Mouse (Mus musculus) neural tube, embryonic 14.5 days (tissue): ENCODE measurements around the gene Palm2. TPM values are rescaled to one million over a fixed set of nuclear protein-coding genes. Genes with fewer than 3 reads are reported as not detected.

Experiments
- ATAC-seq: fragments of 200-750 bp; cut with Nextera tagmentation; 2 replicates; pipeline ENCODE4 v1.8.0; 2017; ENCODE audit warnings: low read depth, mild to moderate bottlenecking, moderate TSS enrichment, moderate library complexity
- H3K27ac ChIP-seq: fragments of 300-500 bp; sonication (generic); 2 replicates; pipeline ENCODE4 v1.5.1; 2014; ENCODE audit warnings: low read depth, mild to moderate bottlenecking, control low read depth, low read length, moderate library complexity, mixed read lengths
- H3K27me3 ChIP-seq: fragments of 300-500 bp; sonication (generic); 2 replicates; pipeline ENCODE4 v1.6.1; 2014; ENCODE audit warnings: low read length; ENCODE audit not compliant: control insufficient read depth, insufficient read depth
- H3K36me3 ChIP-seq: fragments of 300-500 bp; sonication (generic); 2 replicates; pipeline ENCODE4 v1.6.1; 2014; ENCODE audit warnings: low read length, mixed read lengths; ENCODE audit not compliant: control insufficient read depth, insufficient read depth
- H3K4me1 ChIP-seq: fragments of 300-500 bp; sonication (generic); 2 replicates; pipeline ENCODE4 v1.6.1; 2014; ENCODE audit warnings: low read length; ENCODE audit not compliant: control insufficient read depth, insufficient read depth
- H3K4me2 ChIP-seq: fragments of 300-500 bp; sonication (generic); 2 replicates; pipeline ENCODE4 v1.6.1; 2014; ENCODE audit warnings: mild to moderate bottlenecking, low read depth, low read length, control low read depth
- H3K4me3 ChIP-seq: fragments of 300-500 bp; sonication (generic); 2 replicates; pipeline ENCODE4 v1.5.1; 2014; ENCODE audit warnings: low read depth, low read length, control low read depth, mixed read lengths
- H3K9ac ChIP-seq: fragments of 300-500 bp; sonication (generic); replicated peaks from 2 replicates; pipeline ENCODE4 v1.6.1; 2014; ENCODE audit warnings: low read depth, mild to moderate bottlenecking, control low read depth, low read length, mixed read lengths
- H3K9me3 ChIP-seq: fragments of 300-500 bp; sonication (generic); 2 replicates; pipeline ENCODE4 v1.6.1; 2016; ENCODE audit warnings: low read length; ENCODE audit not compliant: control insufficient read depth
- WGBS: fragments of 180-500 bp; shearing (Covaris S2); extraction: QIAGEN DNeasy Blood & Tissue Kit; methylation state at CpG from one replicate; pipeline ENCODE4 v1.1.7; 2014; 5-methylcytosine and 5-hydroxymethylcytosine counted together
- polyA plus RNA-seq: library from polyadenylated mRNA; unstranded; fragments of >200 nt; fragmentation: Nextera tagmentation; extraction: Ambion mirVana; gene quantifications from 2 replicates; pipeline ENCODE4 v1.2.1, GENCODE M21; 2014

Gene Palm2
- polyA plus RNA-seq, 1 experiment from 2014 or later: 18.3 TPM

DNA sequence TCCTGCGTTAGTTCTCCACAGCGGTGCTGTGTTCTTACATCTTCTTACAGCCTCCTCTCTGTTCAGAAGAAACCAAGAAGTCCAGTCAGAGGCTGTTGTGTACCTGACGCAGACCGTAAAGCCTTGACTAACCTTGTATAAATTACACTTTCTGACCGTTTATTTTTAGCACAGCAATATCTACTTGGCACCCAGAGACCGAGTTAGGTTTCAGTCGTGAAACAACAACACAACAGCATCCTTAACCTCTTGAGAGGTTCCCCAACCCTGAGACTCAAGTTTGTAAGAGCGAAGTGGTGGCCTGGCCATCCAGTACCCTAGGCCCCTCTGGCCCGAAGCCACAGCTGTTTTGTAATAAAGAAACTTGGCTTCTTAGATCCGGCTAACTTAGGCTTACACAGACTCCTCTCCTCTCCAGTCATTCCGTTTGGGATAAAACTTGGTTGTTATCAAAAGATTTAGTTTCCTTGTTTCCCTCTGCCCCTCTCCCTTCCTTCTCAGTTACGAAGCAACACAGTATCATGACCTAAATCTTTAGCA lies 250.7 kb downstream of the Palm2 start:
- Histone ChIP-seq H3K9me3 (no peaks in the 10 kb centered on the region), H3K4me2 (no peak overlapping the region), H3K27ac (no peak overlapping the region), H3K4me1 (no peaks in the 10 kb centered on the region), H3K36me3 (no peaks in the 10 kb centered on the region), H3K9ac (no peak overlapping the region), H3K27me3 (no peaks in the 10 kb centered on the region), H3K4me3 (no peak overlapping the region)
- 86% methylated on average over 12 of the region's 12 CpGs for WGBS
- no peak for ATAC-seq

- Histone ChIP-seq H3K4me2 (no peak overlapping the region), H3K27me3 (no peaks in the 10 kb centered on the region)
- 80% methylated on average over 3 of the region's 3 CpGs for WGBS
Measured at GRCm38 (mm10) chr4:57686736-57687135, 252.7 kb downstream of the Palm2 start.

GRCm38 (mm10) chr4:57687583-57687982 lies 253.5 kb downstream of the Palm2 start:
- WGBS: 87% methylated on average over 3 of the region's 3 CpGs
- Histone ChIP-seq H3K27ac (no peak overlapping the region), H3K9me3 (no peaks in the 10 kb centered on the region), H3K36me3 (no peaks in the 10 kb centered on the region), H3K4me1 (no peaks in the 10 kb centered on the region), H3K9ac (no peak overlapping the region), H3K4me2 (no peak overlapping the region), H3K4me3 (no peak overlapping the region), H3K27me3 (no peaks in the 10 kb centered on the region)
- ATAC-seq: no peak

More at GRCm38 (mm10) chr4:57686736-57687135, 252.7 kb downstream of the Palm2 start:
- Histone ChIP-seq H3K9me3 (no peaks in the 10 kb centered on the region), H3K4me1 (no peaks in the 10 kb centered on the region), H3K36me3 (no peaks in the 10 kb centered on the region), H3K9ac (no peak overlapping the region), H3K27ac (no peak overlapping the region), H3K4me3 (no peak overlapping the region)
- no peak for ATAC-seq

GRCm38 (mm10) chr4:57688131-57688530 lies 254.1 kb downstream of the Palm2 start:
- H3K36me3 ChIP-seq: no peaks in the 10 kb centered on the region
- H3K9me3 ChIP-seq: no peaks in the 10 kb centered on the region
- no peak for ATAC-seq
- WGBS: 80% methylated on average over 9 of the region's 9 CpGs
- H3K4me2 ChIP-seq: no peak overlapping the region
- H3K4me1 ChIP-seq: no peaks in the 10 kb centered on the region
- H3K27ac ChIP-seq: no peak overlapping the region
- H3K27me3 ChIP-seq: no peaks in the 10 kb centered on the region
- no peak overlapping the region for H3K4me3 ChIP-seq
- H3K9ac ChIP-seq: no peak overlapping the region

- Histone ChIP-seq H3K4me3 (no peak overlapping the region), H3K36me3 (no peaks in the 10 kb centered on the region), H3K4me1 (no peaks in the 10 kb centered on the region), H3K4me2 (no peak overlapping the region), H3K27ac (no peak overlapping the region), H3K9ac (no peak overlapping the region), H3K9me3 (no peaks in the 10 kb centered on the region), H3K27me3 (no peaks in the 10 kb centered on the region)
- no peak for ATAC-seq
- WGBS: 78% methylated on average over 6 of the region's 6 CpGs
Measured at GRCm38 (mm10) chr4:57690001-57690400, 256.0 kb downstream of the Palm2 start.

- Histone ChIP-seq H3K4me1 (no peaks in the 10 kb centered on the region), H3K9me3 (no peaks in the 10 kb centered on the region), H3K4me2 (no peak overlapping the region), H3K27ac (no peak overlapping the region), H3K4me3 (no peak overlapping the region), H3K27me3 (no peaks in the 10 kb centered on the region), H3K36me3 (no peaks in the 10 kb centered on the region), H3K9ac (no peak overlapping the region)
- no peak for ATAC-seq
- WGBS: 38% methylated on average over 1 of the region's 1 CpGs
Measured at GRCm38 (mm10) chr4:57690805-57691204, 256.8 kb downstream of the Palm2 start.

DNA sequence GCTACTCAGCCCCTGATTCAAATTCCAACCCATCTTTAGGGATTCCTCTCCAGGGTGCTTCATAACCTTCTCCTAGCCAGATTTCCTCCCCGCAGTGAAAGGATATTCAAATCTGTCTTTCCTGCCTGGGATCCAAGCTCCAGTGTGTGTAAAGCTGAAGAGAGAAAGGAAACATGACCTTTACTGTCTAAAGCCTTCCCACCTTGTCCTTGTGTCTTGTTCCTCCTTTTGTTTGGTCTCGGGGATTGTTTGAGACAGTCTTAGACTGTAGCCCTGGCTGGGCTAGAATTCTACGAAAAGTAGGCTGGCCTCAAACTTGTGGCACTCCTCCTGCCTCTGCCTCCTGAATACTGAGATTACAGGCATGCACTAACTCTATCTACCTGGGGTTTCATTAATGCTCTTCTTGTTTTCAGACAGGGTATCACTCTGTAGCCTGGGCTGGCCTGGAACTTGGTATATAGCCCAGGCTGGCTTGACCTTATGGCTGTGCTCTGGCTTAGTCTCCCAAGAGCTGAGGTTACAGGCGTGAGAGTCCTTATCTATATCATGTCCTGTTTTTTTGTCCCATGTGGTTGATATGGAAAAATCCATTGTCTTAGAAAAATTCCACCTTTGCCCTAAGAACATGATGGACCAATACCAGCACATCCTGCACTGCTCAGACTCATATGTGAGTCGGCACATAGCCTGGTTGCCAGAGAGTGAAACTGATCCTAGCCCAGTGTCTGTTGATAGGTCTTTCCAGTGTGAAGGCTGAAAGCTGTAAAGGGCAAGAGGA lies 260.5 kb downstream of the Palm2 start:
- Histone ChIP-seq H3K4me2 (no peak overlapping the region), H3K4me1 (no peaks in the 10 kb centered on the region), H3K36me3 (no peaks in the 10 kb centered on the region), H3K27ac (no peak overlapping the region), H3K27me3 (no peaks in the 10 kb centered on the region), H3K9ac (no peak overlapping the region), H3K9me3 (no peaks in the 10 kb centered on the region), H3K4me3 (no peak overlapping the region)
- WGBS: 88% methylated on average over 5 of the region's 5 CpGs
- no peak for ATAC-seq

DNA sequence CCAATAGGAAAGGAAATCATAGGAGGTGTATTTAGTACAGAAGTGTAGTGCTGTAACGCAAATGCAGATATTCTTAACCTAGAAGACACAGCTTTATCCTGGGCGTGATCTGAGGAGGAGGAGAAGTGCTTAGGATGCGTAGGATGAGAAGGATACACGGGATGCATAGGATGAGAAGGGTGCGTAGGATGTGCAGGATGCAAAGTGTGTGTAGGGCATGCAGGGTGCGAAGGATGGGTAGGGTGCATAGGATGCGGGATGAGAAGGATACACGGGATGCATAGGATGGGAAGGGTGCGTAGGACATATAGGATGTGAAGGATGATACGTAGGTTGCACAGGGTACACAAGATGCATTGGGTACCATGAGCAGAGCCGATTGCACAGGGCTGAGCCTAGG lies 262.9 kb downstream of the Palm2 start:
- Histone ChIP-seq H3K4me3 (no peak overlapping the region), H3K27ac (no peak overlapping the region), H3K27me3 (no peaks in the 10 kb centered on the region), H3K9ac (no peak overlapping the region), H3K4me2 (no peak overlapping the region), H3K36me3 (no peaks in the 10 kb centered on the region), H3K9me3 (no peaks in the 10 kb centered on the region), H3K4me1 (no peaks in the 10 kb centered on the region)
- no peak for ATAC-seq
- WGBS: 98% methylated on average over 11 of the region's 11 CpGs

DNA sequence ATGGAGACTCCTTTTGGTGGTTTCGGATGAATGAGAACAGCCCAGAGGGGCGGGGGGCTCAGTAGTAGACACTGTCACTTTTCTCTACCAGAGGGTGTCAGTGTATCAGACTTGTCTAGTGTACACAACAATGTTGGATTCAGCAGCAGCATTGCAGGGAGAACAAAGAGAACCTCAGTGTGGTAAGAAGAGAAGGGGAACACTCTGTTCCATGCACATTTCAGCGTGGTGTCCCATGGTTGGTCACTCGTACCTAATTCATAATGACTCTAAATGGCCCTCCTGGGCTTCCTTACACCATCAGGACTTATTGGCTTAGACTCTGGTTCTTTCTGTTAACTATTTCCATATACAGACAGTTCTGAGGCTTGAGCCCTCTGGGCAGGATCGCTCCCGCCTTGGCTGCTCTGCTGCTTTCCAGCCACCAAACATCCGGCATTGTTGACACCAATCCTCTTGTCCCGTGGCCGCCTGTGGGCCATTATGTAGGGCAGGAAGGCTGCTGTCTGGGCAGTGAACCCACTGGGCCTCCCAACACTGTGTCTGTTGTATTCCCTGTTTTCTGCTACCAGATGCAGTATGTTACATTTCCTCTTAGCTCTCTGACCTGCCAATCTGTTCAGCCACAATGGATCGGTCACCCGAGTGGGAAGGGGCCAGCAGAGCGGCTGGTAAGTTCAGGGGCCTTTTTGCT lies 264.0 kb downstream of the Palm2 start:
- Histone ChIP-seq H3K4me1 (no peaks in the 10 kb centered on the region), H3K9me3 (no peaks in the 10 kb centered on the region), H3K9ac (no peak overlapping the region), H3K27me3 (no peaks in the 10 kb centered on the region), H3K4me3 (no peak overlapping the region), H3K27ac (no peak overlapping the region), H3K36me3 (no peaks in the 10 kb centered on the region), H3K4me2 (no peak overlapping the region)
- 86% methylated on average over 12 of the region's 12 CpGs for WGBS
- no peak for ATAC-seq
